Mouse (Mus musculus) heart, postnatal 14 days (tissue): ENCODE results near the gene Frs2. TPM values are rescaled to one million over a fixed set of nuclear protein-coding genes. Genes with fewer than 3 reads are reported as not detected.
A peak's percentile ranks its signal among the peaks of the same experiment; 100 is the strongest.

Experiments
- DNase-seq, 2 experiments: peaks; one replicate each; pipeline ENCODE4 v3.0.0; 2021 to 2022
- intact Hi-C: fragments of 180-260 bp; cut with DNase I; formaldehyde crosslinking; loops from one replicate; pipeline ENCODE4 v1.15.1; 2025
- total RNA-seq, 2 experiments: library from RNA; stranded (reverse); gene quantifications; 2 replicates each; pipeline ENCODE4 v1.2.3; 2021

The Frs2 gene
- total RNA-seq, 2 experiments from 2014 or later: 17.9 to 19.5 TPM

DNA sequence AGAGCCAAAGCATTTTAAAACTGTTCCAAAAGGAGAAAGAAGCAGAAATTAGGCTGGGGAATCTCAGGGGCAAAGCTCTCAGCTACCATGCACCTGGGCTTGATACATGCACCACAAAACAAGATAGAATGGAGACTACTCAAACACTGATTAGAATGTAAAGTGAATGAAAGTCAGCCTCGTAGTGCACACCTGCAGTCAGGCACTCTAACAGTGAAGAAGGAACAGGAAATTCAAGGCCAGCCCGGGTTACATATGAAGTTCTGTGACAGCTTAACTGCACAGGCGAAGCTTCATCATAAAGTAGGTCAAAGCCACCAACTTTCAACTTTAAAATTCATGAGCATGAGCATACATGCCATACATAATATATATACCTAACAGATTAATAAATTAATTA lies 38.1 kb downstream of the Frs2 start:
- intact Hi-C loops: no loop called here
- no peak for DNase-seq

DNA sequence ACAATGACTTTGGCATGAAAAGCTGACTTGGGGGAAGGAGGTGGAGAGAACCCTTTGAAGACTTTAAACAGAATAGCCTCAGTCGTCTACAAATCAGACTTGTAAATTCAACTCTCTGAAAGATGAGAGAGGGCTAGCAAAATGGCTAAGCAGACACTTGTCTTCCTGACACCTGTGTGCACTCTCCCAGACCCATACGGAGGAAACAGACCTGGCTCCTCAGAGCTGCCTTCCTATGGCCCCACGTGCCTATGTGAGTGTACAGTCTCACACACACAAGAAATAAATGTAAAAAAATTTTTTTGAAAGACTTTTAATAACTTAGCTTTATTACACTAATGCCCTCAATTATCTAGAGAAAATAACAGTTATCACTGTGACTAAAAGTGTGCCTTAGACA lies 41.6 kb downstream of the Frs2 start:
- intact Hi-C loops: no loop called here
- DNase-seq: no peak

DNA sequence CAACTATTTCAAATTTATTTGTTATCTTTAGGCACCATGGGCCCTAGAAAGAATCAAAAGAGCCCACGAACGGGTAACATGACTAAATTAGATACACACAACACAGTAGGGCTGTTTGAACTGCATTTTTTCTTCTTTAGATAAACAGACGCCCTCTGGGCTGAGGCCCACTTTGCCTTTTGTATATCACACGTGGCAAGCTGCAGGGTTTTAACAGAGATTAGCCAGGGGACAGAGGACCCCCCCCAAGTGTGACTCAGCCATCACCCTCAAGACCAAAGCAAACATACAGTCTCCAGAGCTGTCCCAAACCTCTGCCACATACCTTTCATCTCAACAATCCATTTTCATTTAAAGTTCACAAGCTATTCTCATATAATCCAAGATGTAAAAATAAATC lies 42.1 kb downstream of the Frs2 start:
- intact Hi-C loops: no loop called here
- no peak for DNase-seq

DNA sequence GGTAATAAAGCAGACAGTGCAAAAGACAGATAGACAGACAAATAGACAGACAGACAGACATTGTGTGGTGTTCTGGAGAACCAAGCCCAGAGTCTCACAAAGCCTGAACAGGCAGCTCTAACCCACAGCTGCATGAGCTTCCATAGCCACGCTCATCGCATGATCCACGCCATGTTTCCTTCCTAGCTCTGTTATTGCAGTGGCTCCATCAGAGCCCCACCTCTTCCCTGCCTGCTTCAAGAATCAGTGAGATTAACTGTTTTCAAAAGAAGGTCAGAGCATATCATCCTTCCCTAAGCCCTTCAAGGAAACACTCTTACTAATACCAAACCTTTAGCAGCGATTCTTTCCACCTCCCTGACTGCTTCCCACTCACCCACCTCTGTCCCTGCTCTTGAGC lies 43.3 kb downstream of the Frs2 start:
- DNase-seq: no peak
- intact Hi-C loops: no loop called here

DNA sequence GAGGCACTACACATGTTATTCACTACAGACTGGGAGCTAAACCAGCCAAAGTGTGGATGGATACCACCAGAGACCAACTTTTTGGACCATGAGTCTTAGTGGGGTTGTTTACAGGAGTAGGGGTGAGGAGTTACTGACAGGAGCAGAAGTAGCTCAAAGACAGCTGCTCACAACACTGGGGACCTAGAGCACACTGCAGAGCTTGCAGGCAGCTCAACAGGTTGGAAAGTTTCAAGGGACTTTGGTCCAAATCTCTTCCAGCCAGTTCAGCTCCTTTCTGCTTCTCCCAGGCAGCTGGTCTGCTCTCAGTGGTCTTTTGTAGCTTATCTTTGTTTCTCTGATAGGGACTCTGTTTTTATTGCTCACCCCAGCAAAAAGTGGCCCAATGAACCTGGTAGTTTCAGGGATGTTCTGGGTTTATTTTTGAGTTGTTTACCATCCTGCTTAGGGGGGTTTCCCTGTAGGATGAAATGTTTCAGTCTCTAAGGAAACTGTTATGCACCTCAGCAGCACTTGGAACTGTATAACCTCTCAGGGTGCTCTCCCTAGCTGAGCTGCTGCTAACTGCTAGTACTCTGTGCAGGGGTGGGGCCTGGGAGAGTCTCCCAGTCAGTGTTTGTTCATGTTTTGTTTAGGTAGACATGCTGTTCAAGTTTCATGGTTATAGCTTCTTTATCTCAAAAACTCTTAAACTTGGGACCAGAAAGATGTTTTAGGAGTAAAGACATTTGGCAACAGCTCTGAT lies 44.3 kb downstream of the Frs2 start:
- intact Hi-C loops: no loop called here
- no peak for DNase-seq

DNA sequence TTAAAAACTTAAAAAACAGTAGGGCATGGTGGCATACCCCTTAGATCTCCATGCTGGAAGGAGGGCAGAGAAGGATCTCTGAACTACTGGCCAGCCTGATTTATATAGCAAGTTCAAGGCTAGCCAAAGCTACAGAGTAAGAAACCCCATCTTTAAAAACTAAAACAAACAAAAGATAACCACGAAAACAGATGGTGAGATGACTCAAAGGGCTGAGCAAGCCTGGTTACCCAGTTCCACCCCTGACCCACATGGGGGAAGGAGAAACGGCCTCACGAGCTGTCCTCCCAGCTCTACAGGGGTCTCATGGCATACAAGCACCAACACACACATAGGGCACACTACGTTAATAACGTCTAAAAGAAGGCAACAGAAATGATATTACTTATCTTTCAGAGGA lies 48.2 kb downstream of the Frs2 start:
- no peak for DNase-seq
- intact Hi-C loops: no loop called here

DNA sequence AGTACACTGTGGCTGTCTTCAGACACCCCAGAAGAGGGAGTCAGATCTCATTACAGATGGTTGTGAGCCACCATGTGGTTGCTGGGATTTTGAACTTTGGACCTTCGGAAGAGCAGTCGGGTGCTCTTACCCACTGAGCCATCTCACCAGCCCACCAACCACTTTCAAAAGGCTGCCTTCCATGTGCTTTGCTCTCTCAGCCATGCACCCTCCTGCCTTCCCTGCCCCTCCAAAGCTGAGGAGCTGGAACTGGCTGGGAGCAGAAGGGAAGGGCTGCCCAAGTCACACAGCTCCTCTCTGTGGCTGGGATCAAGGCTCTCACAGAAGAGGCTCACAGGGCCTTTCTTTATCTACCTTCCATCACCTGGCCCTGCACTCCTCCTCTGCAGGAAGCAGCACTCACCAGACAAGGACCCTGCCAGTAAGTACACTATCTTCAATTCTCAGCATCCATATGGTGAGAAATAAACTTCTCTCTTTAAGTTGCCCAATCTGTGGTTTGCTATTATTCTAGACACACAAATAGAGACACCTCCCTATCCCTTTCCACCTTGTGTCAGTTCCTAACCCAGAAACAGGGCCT lies 51.1 kb downstream of the Frs2 start:
- intact Hi-C loops: loop anchor here (5.0 kb wide), 1 partner anchor 50 kb away; the partner anchor contains the start of gene Frs2
- DNase-seq: no peak

DNA sequence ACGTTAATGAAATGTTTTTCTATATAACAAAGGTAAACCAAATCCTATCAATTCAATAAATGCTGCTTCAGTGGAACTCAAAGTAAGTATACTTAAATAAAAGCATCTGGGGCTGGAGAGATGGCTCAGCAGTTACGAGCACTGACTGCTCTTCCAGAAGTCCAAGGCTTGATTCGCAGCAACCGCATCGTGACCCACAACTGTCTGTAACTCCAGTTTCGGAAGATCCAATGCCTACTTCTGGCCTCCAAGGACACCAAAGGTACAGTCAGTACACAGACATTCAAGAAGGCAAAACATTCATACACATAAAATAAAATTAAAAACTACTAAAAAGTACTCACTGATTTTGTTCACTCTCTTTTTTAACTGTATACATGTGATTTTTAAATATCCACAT lies 52.2 kb downstream of the Frs2 start:
- no peak for DNase-seq
- intact Hi-C loops: loop anchor here (5.0 kb wide), 1 partner anchor 51 kb away; the partner anchor contains the start of gene Frs2

DNA sequence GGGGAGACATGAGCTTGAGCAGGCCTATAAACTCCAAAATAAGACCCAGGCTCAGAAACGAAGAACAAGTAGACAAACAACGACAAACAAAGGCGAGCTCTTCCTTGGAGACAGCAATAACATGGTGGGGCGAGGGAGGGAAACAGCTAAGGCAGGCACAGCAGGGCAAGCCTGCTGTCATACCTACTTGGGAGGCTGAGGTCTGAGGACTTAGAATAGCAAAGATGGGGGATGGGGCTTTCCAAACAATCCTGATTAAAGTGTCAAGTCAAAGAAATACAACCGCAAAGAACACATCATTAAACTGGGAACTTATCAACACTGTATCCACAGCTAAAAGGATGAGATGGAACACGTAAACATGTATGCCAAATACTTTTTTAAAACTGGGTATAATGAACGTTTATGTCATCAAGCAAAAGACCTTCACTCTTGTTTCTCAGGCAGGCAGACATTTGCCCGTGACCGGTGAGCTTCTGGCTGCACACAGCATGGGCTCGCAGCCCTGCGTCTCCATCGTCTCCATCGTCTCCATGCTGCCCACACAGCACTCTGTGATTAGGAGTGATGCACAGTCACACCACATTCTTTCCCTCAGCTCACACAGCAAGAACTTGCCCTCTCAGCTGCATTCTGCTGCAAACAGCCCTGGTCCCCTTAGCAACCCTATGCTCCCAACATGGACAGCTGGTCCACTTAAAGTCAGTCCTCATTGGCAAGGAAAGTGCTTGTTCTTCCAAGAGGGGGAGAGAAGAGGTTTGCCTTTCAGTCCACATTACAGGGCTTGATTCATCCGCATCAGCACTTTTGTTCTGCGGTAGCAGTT lies 53.6 kb downstream of the Frs2 start:
- DNase-seq: peak in 1 of 2 experiments; percentile 36
- intact Hi-C loops: loop anchor here (5.0 kb wide), 1 partner anchor 53 kb away; the partner anchor contains the start of gene Frs2

DNA sequence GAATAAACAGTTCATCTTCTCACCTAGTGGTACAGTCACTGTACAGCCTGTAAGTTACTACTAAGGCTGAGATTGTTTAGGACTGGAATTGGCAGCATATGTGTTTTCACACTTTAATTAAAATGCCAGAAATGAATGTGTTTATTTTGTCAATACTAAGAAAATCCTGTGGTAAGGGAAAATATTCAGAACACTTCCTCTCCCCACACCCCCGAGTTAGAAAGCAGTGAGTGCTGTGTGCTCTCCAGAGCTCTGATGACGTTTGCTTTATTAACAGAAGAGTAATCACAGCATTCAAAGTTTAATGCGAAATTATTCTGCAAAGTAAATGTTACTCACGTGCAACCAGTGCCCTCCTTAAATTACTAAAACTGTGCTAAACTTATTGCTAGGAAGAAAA lies 58.7 kb downstream of the Frs2 start:
- intact Hi-C loops: no loop called here
- no peak for DNase-seq

DNA sequence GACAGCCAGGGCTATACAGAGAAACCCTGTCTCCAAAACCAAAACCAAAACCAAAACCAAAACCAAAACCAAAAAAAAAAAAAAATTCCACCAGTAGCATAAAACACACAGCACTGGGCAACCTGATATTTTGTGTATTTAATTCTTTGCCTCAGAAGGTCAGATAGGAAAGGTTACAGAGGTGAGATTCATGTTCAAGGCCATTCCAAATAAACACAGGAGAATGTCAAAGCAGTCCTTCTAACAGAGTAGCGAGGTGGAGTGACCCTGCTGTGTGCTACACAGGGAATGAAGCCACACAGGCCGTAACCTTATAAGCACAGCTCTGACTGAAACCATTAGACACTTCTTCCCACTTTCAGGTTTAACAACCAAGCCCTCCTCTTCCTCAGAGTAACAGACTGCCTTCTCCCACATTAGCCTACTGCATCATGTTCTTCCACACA lies 66.4 kb downstream of the Frs2 start:
- no peak for DNase-seq
- intact Hi-C loops: no loop called here

DNA sequence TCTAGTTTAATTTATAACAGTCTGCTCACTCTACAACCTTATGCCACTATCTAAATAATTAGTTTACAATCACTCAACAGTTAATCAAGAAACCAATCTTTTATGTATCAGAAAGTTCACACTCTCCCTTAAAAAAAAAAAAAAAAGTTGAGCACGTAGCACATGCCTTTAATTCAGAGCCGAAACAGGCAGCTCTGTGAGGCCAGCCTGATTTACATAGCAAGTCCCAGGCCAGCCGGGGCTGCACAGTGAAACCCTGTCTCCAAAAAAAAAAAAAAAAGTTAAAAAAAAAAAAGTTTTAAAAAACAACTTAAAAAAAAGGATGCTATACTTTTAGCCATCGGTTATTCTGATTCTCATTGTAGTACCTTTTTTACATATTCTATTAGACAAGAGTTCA lies 67.0 kb downstream of the Frs2 start:
- no peak for DNase-seq
- intact Hi-C loops: no loop called here

DNA sequence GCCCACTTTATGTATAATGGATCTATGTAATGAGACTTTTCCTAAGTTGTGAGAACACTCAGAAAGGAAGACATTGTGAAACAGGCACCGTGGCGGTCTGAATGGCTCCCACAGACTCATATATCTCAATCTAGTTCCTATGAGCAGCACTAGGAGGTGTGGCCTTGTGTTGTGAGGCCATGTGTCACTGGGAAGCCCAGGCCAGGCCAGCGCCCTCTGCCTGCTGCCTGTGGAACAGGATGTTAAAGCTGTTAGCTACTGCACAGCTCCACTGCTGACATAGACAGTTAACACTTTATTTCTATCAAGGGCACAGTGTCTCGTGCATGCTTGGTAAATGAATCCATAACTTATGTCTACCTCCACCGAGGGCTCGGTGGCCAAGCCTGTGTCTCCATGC lies 70.0 kb downstream of the Frs2 start:
- intact Hi-C loops: loop anchor here (5.0 kb wide), 1 partner anchor 129 kb away; no protein-coding TSS in a partner anchor
- DNase-seq: peak; percentile 42 to 53

DNA sequence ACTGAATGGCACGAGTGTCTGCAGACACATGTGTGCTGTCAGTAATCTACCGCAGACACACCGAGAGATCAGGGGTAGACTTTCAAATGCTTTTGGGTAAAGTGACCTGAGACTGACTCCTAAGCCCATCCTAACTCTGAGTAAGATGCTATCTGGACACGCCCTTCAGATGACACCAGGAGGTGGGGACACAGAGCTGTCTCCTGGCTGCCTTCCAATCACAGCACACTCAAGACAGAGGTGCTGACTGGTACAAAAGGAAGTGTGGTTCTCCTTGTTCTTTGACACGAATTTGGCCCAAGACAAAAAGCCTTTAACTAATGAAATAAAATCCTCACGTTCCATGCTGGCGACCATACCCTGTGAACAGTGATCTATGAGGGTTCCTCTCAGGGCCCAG lies 75.2 kb downstream of the Frs2 start:
- no peak for DNase-seq
- intact Hi-C loops: no loop called here

DNA sequence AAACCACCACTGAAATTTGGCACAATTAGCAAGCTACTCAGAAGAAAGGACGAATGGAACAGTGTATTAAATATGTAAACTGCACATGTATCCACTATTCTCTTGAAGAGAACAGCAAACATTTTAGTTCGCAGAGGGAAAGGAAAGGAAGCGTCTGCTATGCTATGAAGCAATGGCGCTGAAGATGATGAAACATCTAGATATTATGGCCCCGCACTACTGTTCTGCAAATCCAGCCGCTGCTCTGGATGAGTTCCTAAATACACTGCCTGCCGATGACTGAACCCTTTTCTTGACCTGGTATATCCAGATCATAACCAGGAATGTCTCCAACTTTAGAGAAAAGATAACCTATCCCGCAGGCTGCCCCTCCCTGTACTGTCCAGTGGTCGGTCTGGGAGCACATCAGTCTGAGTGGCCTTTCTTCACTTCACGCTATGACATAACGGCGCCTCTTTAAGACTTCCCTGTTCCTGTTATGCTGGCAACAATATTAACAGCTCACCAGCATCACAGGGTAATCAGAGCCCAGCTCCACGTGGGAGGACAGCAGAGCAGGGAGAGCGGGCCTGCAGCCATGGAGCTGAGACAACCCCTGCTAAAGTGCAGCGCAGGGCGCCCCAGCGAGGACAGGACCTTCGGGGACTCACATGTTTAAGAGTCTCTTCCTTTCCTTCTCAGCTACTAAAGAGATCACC lies 76.0 kb downstream of the Frs2 start:
- intact Hi-C loops: no loop called here
- peak in 1 of 2 experiments; percentile 26 for DNase-seq

DNA sequence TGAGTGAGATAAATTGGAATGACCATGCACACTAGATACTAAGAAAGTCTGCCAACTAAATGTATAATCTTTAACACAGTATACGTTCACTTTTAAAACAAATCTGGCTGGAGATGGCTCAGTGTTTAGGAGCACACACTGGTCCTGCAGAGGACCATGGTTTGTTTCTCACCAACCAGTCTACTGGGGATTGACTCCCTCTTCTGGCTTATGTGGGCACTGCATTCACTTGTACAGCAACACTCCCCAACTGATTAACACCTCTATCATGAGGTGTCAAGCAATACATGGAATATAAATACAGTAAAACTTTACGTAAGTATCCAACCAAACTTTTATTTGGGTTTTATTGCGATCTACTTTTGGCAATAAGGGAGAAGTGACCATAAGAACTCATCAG lies 79.2 kb downstream of the Frs2 start:
- DNase-seq: no peak
- intact Hi-C loops: no loop called here

DNA sequence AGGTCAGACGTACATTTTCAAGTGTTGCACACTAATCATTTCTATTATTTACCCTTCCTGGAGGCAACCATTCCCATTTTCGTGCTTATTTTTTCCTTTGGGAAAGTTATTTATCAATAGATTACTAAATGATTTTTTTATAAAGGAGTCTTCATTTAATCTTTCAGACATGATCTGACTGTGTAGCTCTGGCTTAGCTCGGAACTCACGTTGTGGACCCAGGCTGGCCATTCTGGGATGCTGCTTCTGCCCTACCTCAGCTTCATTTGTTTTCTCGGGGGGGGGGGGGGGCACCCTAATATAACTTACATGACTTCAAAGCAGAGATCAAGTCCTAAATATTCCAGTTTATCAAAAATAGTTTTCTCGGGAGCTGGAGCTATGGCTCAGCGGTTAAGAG lies 84.3 kb downstream of the Frs2 start:
- DNase-seq: no peak
- intact Hi-C loops: no loop called here

DNA sequence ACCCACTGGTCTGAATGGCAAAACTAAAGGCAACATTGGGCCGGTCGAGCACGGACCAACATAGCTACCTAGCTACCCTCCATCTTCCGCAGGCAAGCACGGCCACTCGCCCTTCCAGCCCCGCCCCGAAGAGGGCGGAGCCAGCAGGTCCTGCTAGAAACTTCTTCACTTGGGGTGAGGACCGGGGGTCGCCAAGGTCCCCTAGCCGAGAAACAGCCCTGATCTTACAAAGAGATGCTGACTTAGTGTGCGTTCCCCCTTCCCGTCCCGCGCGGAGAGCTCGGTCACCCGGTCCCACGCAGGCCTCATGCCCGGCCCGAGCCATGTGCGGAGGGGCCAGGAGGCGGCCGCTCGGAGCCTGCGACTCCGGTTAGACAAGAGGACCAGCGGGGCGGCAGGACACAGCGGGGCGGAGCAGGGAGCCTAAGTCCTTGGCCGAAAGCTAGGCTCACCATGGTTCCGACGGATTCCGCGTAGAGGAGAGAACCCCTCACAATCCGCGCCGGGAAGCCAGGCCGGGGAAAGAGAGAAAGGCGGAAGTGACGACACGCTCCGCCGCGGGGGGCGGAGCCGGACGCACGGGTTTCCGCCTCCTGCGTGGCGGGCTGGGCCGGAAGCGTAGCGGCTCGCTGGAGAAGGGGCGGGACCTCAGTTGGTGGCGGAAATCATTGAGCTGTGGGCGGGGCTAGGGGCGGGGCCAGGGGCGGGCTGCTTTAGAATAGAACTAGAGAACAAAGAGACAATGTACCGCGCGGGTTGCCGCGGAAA lies 84.9 kb downstream of the Frs2 start, which contains the start of gene Cct2:
Gene Cct2, minus strand, starts transcription at position 561 of the 768 bp plus-strand sequence.
- intact Hi-C loops: loop anchor here (2.0 kb wide), 1 partner anchor 85 kb away; the partner anchor contains the start of gene Frs2
- peak; percentile 92 to 93 for DNase-seq

DNA sequence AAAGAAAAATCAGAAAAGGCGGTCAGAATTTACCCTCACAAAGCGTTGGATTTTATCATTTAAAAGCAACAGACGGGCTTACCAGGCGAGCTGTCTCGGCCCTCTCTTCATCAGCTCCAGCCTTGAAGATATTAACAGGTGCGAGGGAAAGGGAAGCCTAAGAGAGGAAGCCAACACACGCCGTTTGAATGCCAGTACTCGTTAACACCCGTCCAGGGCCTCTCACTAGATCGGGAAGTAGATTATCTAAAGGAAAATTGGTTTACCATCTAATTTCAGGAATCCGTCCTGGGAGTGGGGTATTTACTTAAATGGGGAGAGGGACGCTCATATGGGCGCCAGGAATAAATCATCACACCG lies 85.5 kb downstream of the Frs2 start:
- no peak for DNase-seq
- intact Hi-C loops: loop anchor here (2.0 kb wide), 1 partner anchor 86 kb away; the partner anchor contains the start of gene Frs2

DNA sequence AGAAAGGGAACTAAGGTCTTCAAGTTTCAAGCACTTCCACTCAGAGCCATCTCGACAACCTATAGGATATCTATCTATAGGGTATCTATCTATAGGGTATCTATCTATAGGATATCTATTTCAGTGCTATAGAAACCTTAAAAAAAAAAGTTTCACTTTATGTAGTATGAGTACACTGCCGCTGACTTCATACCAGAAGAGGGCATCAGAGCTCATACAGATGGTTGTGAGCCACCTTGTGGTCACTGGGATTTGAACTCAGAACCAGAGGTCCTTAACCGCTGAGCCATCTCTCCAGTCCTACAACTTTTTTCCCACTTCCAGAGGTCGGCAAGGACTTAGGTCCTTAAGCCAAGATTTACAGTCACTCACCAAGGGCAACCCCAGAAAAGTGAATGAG lies 92.7 kb downstream of the Frs2 start:
- intact Hi-C loops: loop anchor here (5.0 kb wide), 1 partner anchor 152 kb away; no protein-coding TSS in a partner anchor
- no peak for DNase-seq
